Mouse (Mus musculus) heart, embryonic 11.5 days (tissue): Measurements from ENCODE around the gene Vmn1r127. TPM values are rescaled to one million over a fixed set of nuclear protein-coding genes. Genes with fewer than 3 reads are reported as not detected.
"Not testable (repeated sequence)": the region's sequence is repeated elsewhere in the genome, so short reads cannot be mapped to it uniquely, and the experiment has no call there.

Source experiments
- ATAC-seq: fragments of 200-750 bp; cut with Nextera tagmentation; replicated peaks from 2 replicates; pipeline ENCODE4 v1.8.0; 2017; ENCODE audit warnings: moderate library complexity; ENCODE audit not compliant: insufficient number of reproducible peaks, low FRiP score, low TSS enrichment
- H3K27ac ChIP-seq: fragments of 300-500 bp; sonication (generic); 2 replicates; pipeline ENCODE4 v1.5.1; 2014; ENCODE audit warnings: mild to moderate bottlenecking, low read depth, low read length
- H3K27me3 ChIP-seq: fragments of 300-500 bp; sonication (generic); 2 replicates; pipeline ENCODE4 v1.6.1; 2014; ENCODE audit warnings: mild to moderate bottlenecking, low read length, mixed read lengths; ENCODE audit not compliant: control insufficient read depth, insufficient read depth
- H3K36me3 ChIP-seq: fragments of 300-500 bp; sonication (generic); 2 replicates; pipeline ENCODE4 v1.6.1; 2014; ENCODE audit warnings: mild to moderate bottlenecking, low read length, moderate library complexity, mixed read lengths; ENCODE audit not compliant: control insufficient read depth, insufficient read depth
- H3K4me1 ChIP-seq: fragments of 300-500 bp; sonication (generic); 2 replicates; pipeline ENCODE4 v1.6.1; 2014; ENCODE audit warnings: low read length; ENCODE audit not compliant: control insufficient read depth, insufficient read depth
- H3K4me2 ChIP-seq: fragments of 300-500 bp; sonication (generic); 2 replicates; pipeline ENCODE4 v1.6.1; 2014; ENCODE audit warnings: mild to moderate bottlenecking, moderate library complexity
- H3K4me3 ChIP-seq: fragments of 300-500 bp; sonication (generic); 2 replicates; pipeline ENCODE4 v1.5.1; 2014; ENCODE audit warnings: low read depth, low read length
- H3K9ac ChIP-seq: fragments of 300-500 bp; sonication (generic); 2 replicates; pipeline ENCODE4 v1.6.1; 2014; ENCODE audit warnings: mild to moderate bottlenecking, low read depth, low read length, moderate library complexity
- H3K9me3 ChIP-seq: fragments of 300-500 bp; sonication (generic); replicated peaks from 2 replicates; pipeline ENCODE4 v1.6.1; 2016; ENCODE audit warnings: low read length; ENCODE audit not compliant: control insufficient read depth
- WGBS: fragments of 180-500 bp; shearing (Covaris S2); extraction: QIAGEN DNeasy Blood & Tissue Kit; methylation state at CpG from one replicate; pipeline ENCODE4 v1.1.7; 2014; ENCODE audit not compliant: insufficient replicate concordance; 5-methylcytosine and 5-hydroxymethylcytosine counted together
- polyA plus RNA-seq: library from polyadenylated mRNA; unstranded; fragments of >200 nt; fragmentation: Nextera tagmentation; extraction: Ambion mirVana; gene quantifications from 2 replicates; pipeline ENCODE4 v1.2.1, GENCODE M21; 2014

Vmn1r127 gene
- not detected in 2 replicates for polyA plus RNA-seq

GRCm38 (mm10) chr7:21319761-21320160, at the start of gene Vmn1r127:
Vmn1r127 (minus strand) TSS chr7:21319861.
- WGBS: no CpG with 5 or more reads among the region's 3 CpGs
- H3K4me3 ChIP-seq, H3K27me3 ChIP-seq, H3K27ac ChIP-seq, H3K4me1 ChIP-seq, H3K9ac ChIP-seq, ATAC-seq, H3K9me3 ChIP-seq, H3K4me2 ChIP-seq, H3K36me3 ChIP-seq: not testable (repeated sequence)

- not testable (repeated sequence) for H3K4me3 ChIP-seq, H3K27ac ChIP-seq, H3K36me3 ChIP-seq, H3K4me1 ChIP-seq, ATAC-seq, H3K9ac ChIP-seq, H3K27me3 ChIP-seq, H3K4me2 ChIP-seq, H3K9me3 ChIP-seq
- WGBS: no CpG with 5 or more reads among the region's 1 CpGs
Measured at GRCm38 (mm10) chr7:21361191-21361590, 41.5 kb upstream of the Vmn1r127 start, which contains the start of gene Vmn1r129. Vmn1r129 (minus strand) TSS chr7:21361291.

- not testable (repeated sequence) for H3K27me3 ChIP-seq, H3K9ac ChIP-seq, H3K9me3 ChIP-seq, ATAC-seq, H3K4me3 ChIP-seq, H3K36me3 ChIP-seq, H3K4me1 ChIP-seq, H3K4me2 ChIP-seq, H3K27ac ChIP-seq
- 58% methylated on average over 1 of the region's 1 CpGs for WGBS
Measured at GRCm38 (mm10) chr7:21349073-21349472, 29.4 kb upstream of the Vmn1r127 start, which contains the start of gene Vmn1r128. Vmn1r128 (plus strand) TSS chr7:21349373.

- H3K9ac ChIP-seq, H3K27ac ChIP-seq, H3K36me3 ChIP-seq, H3K9me3 ChIP-seq, H3K4me3 ChIP-seq, ATAC-seq, H3K4me2 ChIP-seq, H3K4me1 ChIP-seq, H3K27me3 ChIP-seq: not testable (repeated sequence)
- WGBS: no CpG with 5 or more reads among the region's 5 CpGs
Measured at GRCm38 (mm10) chr7:21301367-21301766, 18.3 kb downstream of the Vmn1r127 start, which contains the start of gene Vmn1r126. Vmn1r126 (minus strand) TSS chr7:21301467.

- not testable (repeated sequence) for H3K4me1 ChIP-seq, H3K36me3 ChIP-seq, H3K27ac ChIP-seq, H3K4me2 ChIP-seq, H3K27me3 ChIP-seq, H3K4me3 ChIP-seq, H3K9me3 ChIP-seq, H3K9ac ChIP-seq, ATAC-seq
- 65% methylated on average over 3 of the region's 3 CpGs for WGBS
Measured at GRCm38 (mm10) chr7:21271879-21272278, 47.8 kb downstream of the Vmn1r127 start, which contains the start of gene Vmn1r125. Vmn1r125 (plus strand) TSS chr7:21272179.

Other genes with a start within 250 kb of the Vmn1r127 start
- not detected in 2 replicates for gene Vmn1r121, start 221.3 kb downstream of the Vmn1r127 start, polyA plus RNA-seq
- gene Vmn1r122, start 185.7 kb downstream of the Vmn1r127 start, polyA plus RNA-seq: not detected in 2 replicates
- gene Vmn1r123, start 157.7 kb downstream of the Vmn1r127 start, polyA plus RNA-seq: not detected in 2 replicates
- not detected in 2 replicates for gene Gm5157, start 129.4 kb downstream of the Vmn1r127 start, polyA plus RNA-seq
- gene Vmn1r124, start 59.2 kb downstream of the Vmn1r127 start, polyA plus RNA-seq: not detected in 2 replicates
- gene Vmn1r125, start 47.7 kb downstream of the Vmn1r127 start, polyA plus RNA-seq: not detected in 2 replicates
- gene Vmn1r126, start 18.4 kb downstream of the Vmn1r127 start, polyA plus RNA-seq: not detected in 2 replicates
- gene Vmn1r128, start 29.5 kb upstream of the Vmn1r127 start, polyA plus RNA-seq: not detected in 2 replicates
- not detected in 2 replicates for gene Vmn1r129, start 41.4 kb upstream of the Vmn1r127 start, polyA plus RNA-seq
- gene Gm6882, start 112.9 kb upstream of the Vmn1r127 start, polyA plus RNA-seq: not detected in 2 replicates
- not detected in 2 replicates for gene Vmn1r130, start 191.9 kb upstream of the Vmn1r127 start, polyA plus RNA-seq
- not detected in 2 replicates for gene Vmn1r131, start 226.2 kb upstream of the Vmn1r127 start, polyA plus RNA-seq